Mouse (Mus musculus) limb, embryonic 11.5 days (tissue): Measurements from ENCODE around the gene Rusc1. TPM values are rescaled to one million over a fixed set of nuclear protein-coding genes. Genes with fewer than 3 reads are reported as not detected.

Source experiments
- ATAC-seq: fragments of 200-750 bp; cut with Nextera tagmentation; 2 replicates; pipeline ENCODE4 v1.8.0; 2017; ENCODE audit warnings: low read depth; ENCODE audit not compliant: insufficient number of reproducible peaks, low FRiP score, low TSS enrichment
- DNase-seq: peaks from one replicate; pipeline ENCODE4 v3.0.0-alpha.2; 2015; ENCODE audit warnings: low spot score
- H3K27ac ChIP-seq: fragments of 300-500 bp; sonication (generic); replicated peaks from 2 replicates; pipeline ENCODE4 v1.5.1; 2014; ENCODE audit warnings: low read depth, mild to moderate bottlenecking, low read length
- H3K27me3 ChIP-seq: fragments of 300-500 bp; sonication (generic); 2 replicates; pipeline ENCODE4 v1.6.1; 2014; ENCODE audit warnings: mild to moderate bottlenecking, low read length, mixed read lengths; ENCODE audit not compliant: control insufficient read depth, insufficient read depth
- H3K36me3 ChIP-seq: fragments of 300-500 bp; sonication (generic); 2 replicates; pipeline ENCODE4 v1.6.1; 2014; ENCODE audit warnings: mild to moderate bottlenecking, low read length, moderate library complexity, mixed read lengths; ENCODE audit not compliant: control insufficient read depth, insufficient read depth
- H3K4me1 ChIP-seq: fragments of 300-500 bp; sonication (generic); 2 replicates; pipeline ENCODE4 v1.6.1; 2014; ENCODE audit warnings: low read length, mixed read lengths; ENCODE audit not compliant: control insufficient read depth, insufficient read depth
- H3K4me2 ChIP-seq: fragments of 300-500 bp; sonication (generic); 2 replicates; pipeline ENCODE4 v1.6.1; 2014; ENCODE audit warnings: low read depth, mild to moderate bottlenecking, moderate library complexity; ENCODE audit not compliant: severe bottlenecking
- H3K4me3 ChIP-seq: fragments of 300-500 bp; sonication (generic); 2 replicates; pipeline ENCODE4 v1.5.1; 2014; ENCODE audit warnings: low read depth, low read length
- H3K9ac ChIP-seq: fragments of 300-500 bp; sonication (generic); 2 replicates; pipeline ENCODE4 v1.6.1; 2014; ENCODE audit warnings: mild to moderate bottlenecking, low read length
- H3K9me3 ChIP-seq: fragments of 300-500 bp; sonication (generic); 2 replicates; pipeline ENCODE4 v1.6.1; 2016; ENCODE audit warnings: low read length; ENCODE audit not compliant: control insufficient read depth
- WGBS: fragments of 180-500 bp; shearing (Covaris S2); extraction: QIAGEN DNeasy Blood & Tissue Kit; methylation state at CpG from one replicate; pipeline ENCODE4 v1.1.7; 2014; 5-methylcytosine and 5-hydroxymethylcytosine counted together
- polyA plus RNA-seq: library from polyadenylated mRNA; unstranded; fragments of >200 nt; fragmentation: Nextera tagmentation; extraction: Ambion mirVana; gene quantifications from 2 replicates; pipeline ENCODE4 v1.2.1, GENCODE M21; 2014

Gene Rusc1
- 13.8 TPM in 2 replicates for polyA plus RNA-seq

DNA sequence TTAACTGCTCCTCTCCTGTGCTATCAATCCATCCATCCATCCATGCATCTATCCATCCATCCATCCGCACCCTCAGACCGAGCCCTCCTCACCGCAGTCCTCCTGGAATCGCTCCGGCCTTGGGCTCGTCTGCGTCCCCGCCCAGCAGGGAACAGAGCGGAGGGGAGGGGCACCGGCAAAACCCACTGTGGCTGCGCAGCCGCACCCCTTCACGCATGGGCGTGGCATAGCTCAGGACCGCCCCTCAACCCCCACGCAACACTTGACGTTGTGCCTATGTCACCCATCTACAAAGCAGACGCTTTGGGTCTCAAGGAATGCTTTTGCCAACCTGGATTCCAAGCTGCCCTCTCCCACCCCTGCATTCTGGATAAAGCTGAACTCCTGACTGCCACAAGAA lies at the start of gene Rusc1:
Rusc1 (minus strand) TSS at position 137 of the 400 bp plus-strand sequence.
- H3K36me3 ChIP-seq = peaks cover 2% of the 10 kb centered on the region; the same call in 1 of the 2 replicates
- H3K4me1 ChIP-seq = peaks cover 25% of the 10 kb centered on the region
- 2% methylated on average over 18 of the region's 18 CpGs for WGBS
- no peaks in the 10 kb centered on the region for H3K9me3 ChIP-seq
- H3K27ac ChIP-seq = no peak within 1 kb of the TSS
- DNase-seq (peak; percentile 86), ATAC-seq (peak; percentile 13; the same call in 1 of the 2 replicates)
- 0 out of 2 replicates have a peak within 1 kb of the TSS, but pooled peaks have one; percentile 12 for H3K9ac ChIP-seq
- peak within 1 kb of the TSS; percentile 19 for H3K4me3 ChIP-seq
- peaks cover 18% of the 10 kb centered on the region for H3K27me3 ChIP-seq
- H3K4me2 ChIP-seq = peak within 1 kb of the TSS; percentile 50

DNA sequence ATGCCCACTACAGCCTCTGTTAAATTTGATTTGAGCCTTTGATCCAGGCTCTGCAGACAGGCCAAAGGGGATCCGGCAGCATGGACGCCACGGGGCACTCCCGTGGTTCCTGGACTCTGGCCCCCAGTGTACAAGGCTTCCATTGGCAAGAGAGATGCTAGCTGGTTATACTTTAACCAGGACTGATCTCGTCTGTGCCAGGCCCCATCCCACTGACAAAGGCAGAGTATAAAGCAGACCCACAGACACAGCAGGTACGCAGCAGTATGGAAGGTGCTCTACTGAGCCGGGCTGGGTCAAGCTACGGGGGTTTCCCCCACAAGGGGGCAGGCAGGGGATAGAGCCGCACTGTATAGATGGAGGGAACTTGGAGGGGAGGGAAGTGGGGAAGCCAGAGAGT lies 43.3 kb upstream of the Rusc1 start:
- ATAC-seq (0 out of 2 replicates have a peak, but pooled peaks have one; percentile 73), DNase-seq (peak; percentile 45)
- no peak overlapping the region for H3K4me3 ChIP-seq
- H3K4me2 ChIP-seq = no peak overlapping the region
- no peaks in the 10 kb centered on the region for H3K27me3 ChIP-seq
- no peak overlapping the region for H3K27ac ChIP-seq
- 43% methylated on average over 9 of the region's 9 CpGs for WGBS
- H3K9ac ChIP-seq = no peak overlapping the region
- H3K36me3 ChIP-seq = no peaks in the 10 kb centered on the region; the same call in 1 of the 2 replicates
- H3K9me3 ChIP-seq = no peaks in the 10 kb centered on the region
- H3K4me1 ChIP-seq = no peaks in the 10 kb centered on the region

GRCm38 (mm10) chr3:89135958-89136357 lies 42.8 kb upstream of the Rusc1 start, which contains the start of gene Pklr:
Gene Pklr, plus strand, starts transcription at chr3:89136142.
- no peaks in the 10 kb centered on the region for H3K27me3 ChIP-seq
- H3K4me1 ChIP-seq = no peaks in the 10 kb centered on the region
- no peak within 1 kb of the TSS for H3K9ac ChIP-seq
- WGBS = 58% methylated on average over 3 of the region's 3 CpGs
- no peak within 1 kb of the TSS for H3K4me2 ChIP-seq
- DNase-seq (no peak), ATAC-seq (no peak)
- H3K9me3 ChIP-seq = no peaks in the 10 kb centered on the region
- H3K36me3 ChIP-seq = no peaks in the 10 kb centered on the region; the same call in 1 of the 2 replicates
- H3K4me3 ChIP-seq = no peak within 1 kb of the TSS
- H3K27ac ChIP-seq = no peak within 1 kb of the TSS

- Histone ChIP-seq H3K4me3 (no peak overlapping the region), H3K27ac (no peak overlapping the region), H3K27me3 (no peaks in the 10 kb centered on the region), H3K4me2 (no peak overlapping the region), H3K9ac (no peak overlapping the region), H3K36me3 (no peaks in the 10 kb centered on the region; the same call in 1 of the 2 replicates), H3K4me1 (no peaks in the 10 kb centered on the region), H3K9me3 (no peaks in the 10 kb centered on the region)
- WGBS = 84% methylated on average over 1 of the region's 1 CpGs
- ATAC-seq (no peak), DNase-seq (no peak)
These were observed 40.6 kb upstream of the Rusc1 start for GRCm38 (mm10) chr3:89133752-89134151.

DNA sequence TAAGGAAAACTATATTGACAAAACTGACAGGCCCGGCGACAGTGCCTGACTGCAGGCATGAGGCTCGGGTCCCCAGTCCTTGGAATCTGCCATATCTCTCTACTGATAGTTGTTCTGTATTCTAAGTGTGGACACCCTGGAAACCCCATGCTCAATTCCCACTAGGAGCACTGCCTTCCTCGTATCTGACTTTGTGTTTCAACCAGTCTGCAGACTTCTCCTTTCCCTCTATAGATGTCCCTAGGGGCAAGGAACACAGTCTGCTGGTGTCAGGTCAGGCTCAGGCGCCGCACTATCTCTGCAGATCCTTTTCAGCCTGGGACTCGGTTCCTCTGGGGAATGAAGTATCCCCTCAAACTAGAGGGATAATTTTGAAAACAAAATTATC lies 39.9 kb upstream of the Rusc1 start:
- Histone ChIP-seq H3K9ac (no peak overlapping the region), H3K27ac (no peak overlapping the region), H3K4me1 (no peaks in the 10 kb centered on the region), H3K27me3 (no peaks in the 10 kb centered on the region), H3K4me2 (no peak overlapping the region), H3K36me3 (no peaks in the 10 kb centered on the region), H3K9me3 (no peaks in the 10 kb centered on the region), H3K4me3 (no peak overlapping the region)
- WGBS = 80% methylated on average over 7 of the region's 7 CpGs
- DNase-seq = no peak
- ATAC-seq = no peak

DNA sequence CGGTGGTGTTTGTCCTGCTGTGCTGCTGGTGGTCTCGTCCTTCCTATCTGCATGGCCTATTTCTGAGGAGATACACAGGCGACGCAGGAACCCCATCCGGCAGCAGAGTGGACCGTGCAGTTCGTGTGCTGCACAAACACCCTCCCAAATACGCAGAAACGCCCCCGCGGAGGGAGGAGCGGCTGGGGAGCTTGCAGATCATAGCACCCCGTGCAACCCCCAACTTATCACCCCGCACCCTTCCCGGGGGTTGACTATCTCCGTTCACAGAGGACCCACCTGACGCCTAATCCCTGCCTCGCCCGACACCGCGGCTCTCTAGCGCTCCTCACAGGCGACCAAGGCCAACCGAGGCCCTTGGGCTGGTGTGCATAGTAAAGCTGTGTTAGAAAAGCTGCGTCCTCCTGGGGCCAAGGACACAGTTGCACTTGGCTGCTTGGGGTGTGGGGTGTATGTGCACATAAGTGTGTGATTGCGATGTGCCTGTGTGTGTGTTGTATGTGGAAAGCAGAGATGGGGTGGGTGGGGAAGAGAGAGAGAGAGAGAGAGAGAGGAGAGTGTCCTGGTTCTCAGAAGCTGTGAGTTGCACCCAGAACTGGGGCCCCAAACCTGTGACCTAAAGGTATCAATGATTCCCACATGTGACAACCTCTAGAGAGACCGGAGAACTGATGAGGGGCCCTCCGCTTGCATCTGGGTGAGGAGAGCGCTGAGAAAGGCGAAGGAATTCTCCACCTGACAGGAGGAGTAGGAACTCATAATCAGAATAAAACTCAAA lies 39.4 kb upstream of the Rusc1 start:
- Histone ChIP-seq H3K9ac (peak overlapping the region; percentile 53), H3K9me3 (no peaks in the 10 kb centered on the region), H3K4me1 (no peaks in the 10 kb centered on the region), H3K27me3 (no peaks in the 10 kb centered on the region), H3K27ac (no peak overlapping the region), H3K4me2 (peak overlapping the region; percentile 45), H3K36me3 (no peaks in the 10 kb centered on the region), H3K4me3 (peak overlapping the region; percentile 24)
- 17% methylated on average over 30 of the region's 30 CpGs for WGBS
- no peak for ATAC-seq
- no peak for DNase-seq

GRCm38 (mm10) chr3:89131816-89132215 lies 38.7 kb upstream of the Rusc1 start:
- DNase-seq = no peak
- Histone ChIP-seq H3K27me3 (no peaks in the 10 kb centered on the region), H3K4me3 (no peak overlapping the region), H3K4me2 (peak overlapping the region; percentile 45; the same call in 1 of the 2 replicates), H3K27ac (no peak overlapping the region), H3K9ac (no peak overlapping the region), H3K4me1 (no peaks in the 10 kb centered on the region), H3K36me3 (no peaks in the 10 kb centered on the region), H3K9me3 (no peaks in the 10 kb centered on the region)
- WGBS = 47% methylated on average over 4 of the region's 4 CpGs
- ATAC-seq = no peak

DNA sequence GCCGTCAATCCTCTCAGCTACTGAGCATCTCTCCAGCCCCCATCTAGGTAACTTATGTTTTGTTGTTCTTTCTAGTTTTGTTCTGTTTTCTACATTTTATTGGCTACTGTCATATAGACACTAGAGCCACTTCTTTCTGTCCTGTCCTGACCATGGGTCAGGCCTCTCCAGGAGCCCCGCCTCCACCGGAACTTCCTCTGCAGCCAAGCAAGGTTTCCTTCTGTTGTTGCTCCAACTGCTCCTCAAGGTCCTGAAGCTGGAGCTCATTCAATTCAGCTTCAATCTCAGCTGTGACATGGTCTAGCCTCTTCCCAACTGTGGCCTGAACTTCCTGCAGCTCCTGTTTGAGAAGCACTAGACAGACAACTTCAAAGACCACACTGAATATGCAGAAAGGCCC lies 36.8 kb upstream of the Rusc1 start:
- DNase-seq = no peak
- Histone ChIP-seq H3K9ac (no peak overlapping the region), H3K4me3 (no peak overlapping the region), H3K27ac (no peak overlapping the region), H3K36me3 (no peaks in the 10 kb centered on the region), H3K4me1 (no peaks in the 10 kb centered on the region), H3K4me2 (no peak overlapping the region), H3K27me3 (no peaks in the 10 kb centered on the region), H3K9me3 (no peaks in the 10 kb centered on the region)
- ATAC-seq = no peak
- 86% methylated on average over 3 of the region's 3 CpGs for WGBS
